Mouse (Mus musculus): Measurements from ENCODE around the gene Sec23ip. TPM values are rescaled to one million over a fixed set of nuclear protein-coding genes. Genes with fewer than 3 reads are reported as not detected.
"Not testable (repeated sequence)": the region's sequence is repeated elsewhere in the genome, so short reads cannot be mapped to it uniquely, and the experiment has no call there.

Sec23ip gene
- total RNA-seq (2014; rRNA removed): 23.5 and 35.7 TPM in 2 replicates
- polyA plus RNA-seq (2015; fragmentation: Nextera tagmentation; extraction: Ambion mirVana): 26.3 and 26.4 TPM in 2 replicates

GRCm38 (mm10) chr7:128744684-128745485, at the start of gene Sec23ip:
Sec23ip (plus strand) TSS chr7:128744943.
- DNase-seq (ENCODE audit: low spot score): peak; percentile 99
- no peaks in the 10 kb centered on the region for H3K36me3 ChIP-seq (ENCODE audit: insufficient read depth, low read length)
- no peaks in the 10 kb centered on the region for H3K27me3 ChIP-seq (ENCODE audit: insufficient read depth, low read length)
- H3K4me3 ChIP-seq (ENCODE audit: low read depth, low read length): peak within 1 kb of the TSS; percentile 62
- H3K4me1 ChIP-seq (ENCODE audit: insufficient read depth, low read length): peaks cover 8% of the 10 kb centered on the region; the same call in 1 of the 2 replicates
- H3K9ac ChIP-seq (replicated peaks; ENCODE audit: low read length, poor library complexity, severe bottlenecking): peak within 1 kb of the TSS; percentile 77
- peak within 1 kb of the TSS; percentile 80 for H3K27ac ChIP-seq (ENCODE audit: low read depth, low read length)
- under 1% methylated on average over 50 of the region's 55 CpGs for WGBS
- H3K9me3 ChIP-seq (ENCODE audit: low read length): no peaks in the 10 kb centered on the region
- ATAC-seq (ENCODE audit: low FRiP score): peak; percentile 89
- no peak for TF ChIP-seq CTCF (IDR thresholded peaks at IDR 0.05)
- H3K4me2 ChIP-seq (ENCODE audit: low read depth, low read length, poor library complexity, severe bottlenecking): peak within 1 kb of the TSS; percentile 83

GRCm38 (mm10) chr7:128699959-128700358, 44.8 kb upstream of the Sec23ip start:
- H3K4me1 ChIP-seq (ENCODE audit: insufficient read depth, low read length): not testable (repeated sequence)

GRCm38 (mm10) chr7:128705735-128706134, 39.0 kb upstream of the Sec23ip start:
- TF ChIP-seq CTCF (IDR thresholded peaks at IDR 0.05): peak; percentile 98
- ATAC-seq (ENCODE audit: low FRiP score): peak; percentile 63
- no peaks in the 10 kb centered on the region for H3K27me3 ChIP-seq (ENCODE audit: insufficient read depth, low read length)
- no peak overlapping the region for H3K4me3 ChIP-seq (ENCODE audit: low read depth, low read length)
- peak; percentile 78 for DNase-seq (ENCODE audit: low spot score)
- no peaks in the 10 kb centered on the region for H3K9me3 ChIP-seq (ENCODE audit: low read length)
- H3K27ac ChIP-seq (ENCODE audit: low read depth, low read length): no peak overlapping the region
- H3K9ac ChIP-seq (replicated peaks; ENCODE audit: low read length, poor library complexity, severe bottlenecking): no peak overlapping the region
- H3K4me2 ChIP-seq (ENCODE audit: low read depth, low read length, poor library complexity, severe bottlenecking): no peak overlapping the region
- 29% methylated on average over 4 of the region's 4 CpGs for WGBS
- no peaks in the 10 kb centered on the region for H3K4me1 ChIP-seq (ENCODE audit: insufficient read depth, low read length)
- peaks cover 65% of the 10 kb centered on the region for H3K36me3 ChIP-seq (ENCODE audit: insufficient read depth, low read length)

More at GRCm38 (mm10) chr7:128699959-128700358, 44.8 kb upstream of the Sec23ip start:
- not testable (repeated sequence) for H3K4me2 ChIP-seq (ENCODE audit: low read depth, low read length, poor library complexity, severe bottlenecking); H3K9ac ChIP-seq (replicated peaks; ENCODE audit: low read length, poor library complexity, severe bottlenecking); H3K27ac ChIP-seq (ENCODE audit: low read depth, low read length); DNase-seq (ENCODE audit: low spot score); H3K27me3 ChIP-seq (ENCODE audit: insufficient read depth, low read length); ATAC-seq (ENCODE audit: low FRiP score); H3K9me3 ChIP-seq (ENCODE audit: low read length); H3K4me3 ChIP-seq (ENCODE audit: low read depth, low read length)
- H3K36me3 ChIP-seq (ENCODE audit: insufficient read depth, low read length): peaks cover 36% of the 10 kb centered on the region
- WGBS: 89% methylated on average over 6 of the region's 6 CpGs

GRCm38 (mm10) chr7:128717991-128718390, 26.8 kb upstream of the Sec23ip start:
- no peak for TF ChIP-seq CTCF (IDR thresholded peaks at IDR 0.05)
- Histone ChIP-seq H3K36me3 (ENCODE audit: insufficient read depth, low read length) (peaks cover 49% of the 10 kb centered on the region), H3K27me3 (ENCODE audit: insufficient read depth, low read length) (no peaks in the 10 kb centered on the region), H3K4me1 (ENCODE audit: insufficient read depth, low read length) (no peaks in the 10 kb centered on the region), H3K4me3 (ENCODE audit: low read depth, low read length) (no peak overlapping the region), H3K9ac (replicated peaks; ENCODE audit: low read length, poor library complexity, severe bottlenecking) (no peak overlapping the region), H3K27ac (ENCODE audit: low read depth, low read length) (no peak overlapping the region), H3K4me2 (ENCODE audit: low read depth, low read length, poor library complexity, severe bottlenecking) (no peak overlapping the region), H3K9me3 (ENCODE audit: low read length) (no peaks in the 10 kb centered on the region)
- WGBS: 65% methylated on average over 4 of the region's 4 CpGs
- no peak for ATAC-seq (ENCODE audit: low FRiP score)
- DNase-seq (ENCODE audit: low spot score): no peak

GRCm38 (mm10) chr7:128724761-128725160, 20.0 kb upstream of the Sec23ip start:
- Histone ChIP-seq H3K4me2 (ENCODE audit: low read depth, low read length, poor library complexity, severe bottlenecking) (no peak overlapping the region), H3K36me3 (ENCODE audit: insufficient read depth, low read length) (peaks cover 9% of the 10 kb centered on the region; the same call in 1 of the 2 replicates), H3K9me3 (ENCODE audit: low read length) (no peaks in the 10 kb centered on the region), H3K27me3 (ENCODE audit: insufficient read depth, low read length) (no peaks in the 10 kb centered on the region), H3K4me3 (ENCODE audit: low read depth, low read length) (no peak overlapping the region), H3K9ac (replicated peaks; ENCODE audit: low read length, poor library complexity, severe bottlenecking) (no peak overlapping the region), H3K27ac (ENCODE audit: low read depth, low read length) (peak overlapping the region; percentile 33), H3K4me1 (ENCODE audit: insufficient read depth, low read length) (no peaks in the 10 kb centered on the region)
- 19% methylated on average over 4 of the region's 4 CpGs for WGBS
- TF ChIP-seq CTCF (IDR thresholded peaks at IDR 0.05): peak; percentile 91
- ATAC-seq (ENCODE audit: low FRiP score) (peak; percentile 87), DNase-seq (ENCODE audit: low spot score) (peak; percentile 92)

- no peaks in the 10 kb centered on the region for H3K9me3 ChIP-seq (ENCODE audit: low read length)
- peak overlapping the region; percentile 33 for H3K27ac ChIP-seq (ENCODE audit: low read depth, low read length)
- H3K4me1 ChIP-seq (ENCODE audit: insufficient read depth, low read length): no peaks in the 10 kb centered on the region
- no peak overlapping the region for H3K4me2 ChIP-seq (ENCODE audit: low read depth, low read length, poor library complexity, severe bottlenecking)
- peaks cover 7% of the 10 kb centered on the region; the same call in 1 of the 2 replicates for H3K36me3 ChIP-seq (ENCODE audit: insufficient read depth, low read length)
- TF ChIP-seq CTCF (IDR thresholded peaks at IDR 0.05): no peak
- H3K4me3 ChIP-seq (ENCODE audit: low read depth, low read length): no peak overlapping the region
- no peaks in the 10 kb centered on the region for H3K27me3 ChIP-seq (ENCODE audit: insufficient read depth, low read length)
- no peak overlapping the region for H3K9ac ChIP-seq (replicated peaks; ENCODE audit: low read length, poor library complexity, severe bottlenecking)
- no peak for ATAC-seq (ENCODE audit: low FRiP score)
- 80% methylated on average over 9 of the region's 9 CpGs for WGBS
- no peak for DNase-seq (ENCODE audit: low spot score)
These were observed 19.6 kb upstream of the Sec23ip start for GRCm38 (mm10) chr7:128725189-128725588.

Measured in midbrain, postnatal 0 days (tissue).